Mouse (Mus musculus) forebrain, embryonic 16.5 days (tissue): ENCODE data around the gene Caln1. TPM values are rescaled to one million over a fixed set of nuclear protein-coding genes. Genes with fewer than 3 reads are reported as not detected.
"Not testable (repeated sequence)": the region's sequence is repeated elsewhere in the genome, so short reads cannot be mapped to it uniquely, and the experiment has no call there.

ENCODE experiments used
- ATAC-seq: fragments of 200-750 bp; cut with Nextera tagmentation; 2 replicates; pipeline ENCODE4 v1.8.0; 2017; ENCODE audit warnings: mild to moderate bottlenecking, moderate library complexity
- H3K27ac ChIP-seq: fragments of 300-500 bp; sonication (generic); 2 replicates; pipeline ENCODE4 v1.5.1; 2014; ENCODE audit warnings: low read length, control low read depth
- H3K27me3 ChIP-seq: fragments of 300-500 bp; sonication (generic); replicated peaks from 2 replicates; pipeline ENCODE4 v1.6.1; 2014; ENCODE audit warnings: low read length; ENCODE audit not compliant: control insufficient read depth, insufficient read depth
- H3K36me3 ChIP-seq: fragments of 300-500 bp; sonication (generic); 2 replicates; pipeline ENCODE4 v1.6.1; 2014; ENCODE audit not compliant: control insufficient read depth, insufficient read depth
- H3K4me1 ChIP-seq: fragments of 300-500 bp; sonication (generic); replicated peaks from 2 replicates; pipeline ENCODE4 v1.6.1; 2014; ENCODE audit warnings: low read length; ENCODE audit not compliant: control insufficient read depth, insufficient read depth
- H3K4me2 ChIP-seq: fragments of 300-500 bp; sonication (generic); 2 replicates; pipeline ENCODE4 v1.6.1; 2014; ENCODE audit warnings: mild to moderate bottlenecking, low read length, control low read depth
- H3K4me3 ChIP-seq: fragments of 300-500 bp; sonication (generic); replicated peaks from 2 replicates; pipeline ENCODE4 v1.5.1; 2014; ENCODE audit warnings: mild to moderate bottlenecking, low read length, control low read depth
- H3K9ac ChIP-seq: fragments of 300-500 bp; sonication (generic); replicated peaks from 2 replicates; pipeline ENCODE4 v1.6.1; 2014; ENCODE audit warnings: low read depth, low read length, control low read depth
- H3K9me3 ChIP-seq: fragments of 300-500 bp; sonication (generic); 2 replicates; pipeline ENCODE4 v1.6.1; 2016; ENCODE audit warnings: low read length; ENCODE audit not compliant: control insufficient read depth
- WGBS: fragments of 180-500 bp; shearing (Covaris S2); extraction: QIAGEN DNeasy Blood & Tissue Kit; methylation state at CpG from one replicate; pipeline ENCODE4 v1.1.7; 2014; 5-methylcytosine and 5-hydroxymethylcytosine counted together
- polyA plus RNA-seq: library from polyadenylated mRNA; unstranded; fragments of >200 nt; fragmentation: Nextera tagmentation; extraction: Ambion mirVana; gene quantifications from 2 replicates; pipeline ENCODE4 v1.2.1, GENCODE M21; 2015

The Caln1 gene
- polyA plus RNA-seq, 1 experiment from 2014 or later, result 24.4 TPM

DNA sequence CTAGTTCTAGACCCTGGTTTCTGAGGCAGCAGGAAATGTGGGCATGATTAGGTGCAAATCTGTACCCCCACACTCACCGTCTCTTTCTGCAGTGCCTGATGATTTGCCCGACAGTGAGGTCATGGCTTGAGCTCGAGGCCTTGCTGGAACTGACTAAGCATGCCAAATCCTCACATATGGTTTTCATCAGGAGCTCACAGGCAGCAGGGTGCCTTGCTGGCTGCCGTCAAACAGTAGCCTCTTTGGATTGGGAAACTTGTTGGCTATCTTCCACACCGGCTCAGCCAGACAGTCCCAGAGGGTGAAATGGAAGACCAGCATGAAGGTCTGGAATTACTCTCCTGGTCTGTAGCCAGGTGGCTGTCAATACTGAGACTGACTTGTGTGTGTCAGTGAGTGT, 254.0 kb downstream of the Caln1 start:
- H3K27me3 ChIP-seq, result no peaks in the 10 kb centered on the region
- H3K4me1 ChIP-seq, result peaks cover 19% of the 10 kb centered on the region
- ATAC-seq, result peak; percentile 91
- 31% methylated on average over 5 of the region's 5 CpGs for WGBS
- H3K36me3 ChIP-seq, result no peaks in the 10 kb centered on the region
- no peak overlapping the region for H3K9ac ChIP-seq
- peak overlapping the region; percentile 52; the same call in 1 of the 2 replicates for H3K27ac ChIP-seq
- no peak overlapping the region for H3K4me3 ChIP-seq
- H3K4me2 ChIP-seq, result no peak overlapping the region
- peaks cover 2% of the 10 kb centered on the region; the same call in 1 of the 2 replicates for H3K9me3 ChIP-seq

DNA sequence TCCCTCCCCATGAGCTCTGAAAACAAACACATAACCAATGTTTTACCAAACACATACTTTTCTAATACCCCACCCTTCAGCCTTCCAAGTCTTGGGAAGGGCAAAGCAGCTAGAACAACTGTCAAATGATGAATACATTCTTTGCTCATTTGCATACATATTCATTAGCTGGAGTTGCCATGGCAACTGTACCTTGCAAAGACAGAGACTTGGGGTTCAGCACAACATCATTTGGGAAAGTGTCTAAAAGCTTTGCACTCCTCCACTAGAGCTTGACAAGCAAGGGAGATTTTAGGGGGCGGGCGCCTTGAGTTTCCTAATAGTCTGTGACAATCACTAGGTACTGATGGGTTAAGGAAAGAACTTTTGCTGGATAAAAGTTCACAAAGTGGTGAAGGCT, 258.5 kb downstream of the Caln1 start:
- H3K36me3 ChIP-seq, result no peaks in the 10 kb centered on the region
- WGBS, result 86% methylated on average over 2 of the region's 2 CpGs
- H3K9me3 ChIP-seq, result no peaks in the 10 kb centered on the region
- H3K9ac ChIP-seq, result no peak overlapping the region
- H3K4me3 ChIP-seq, result no peak overlapping the region
- ATAC-seq, result peak; percentile 54
- H3K27ac ChIP-seq, result no peak overlapping the region
- no peaks in the 10 kb centered on the region for H3K27me3 ChIP-seq
- H3K4me2 ChIP-seq, result no peak overlapping the region
- peaks cover 13% of the 10 kb centered on the region for H3K4me1 ChIP-seq

DNA sequence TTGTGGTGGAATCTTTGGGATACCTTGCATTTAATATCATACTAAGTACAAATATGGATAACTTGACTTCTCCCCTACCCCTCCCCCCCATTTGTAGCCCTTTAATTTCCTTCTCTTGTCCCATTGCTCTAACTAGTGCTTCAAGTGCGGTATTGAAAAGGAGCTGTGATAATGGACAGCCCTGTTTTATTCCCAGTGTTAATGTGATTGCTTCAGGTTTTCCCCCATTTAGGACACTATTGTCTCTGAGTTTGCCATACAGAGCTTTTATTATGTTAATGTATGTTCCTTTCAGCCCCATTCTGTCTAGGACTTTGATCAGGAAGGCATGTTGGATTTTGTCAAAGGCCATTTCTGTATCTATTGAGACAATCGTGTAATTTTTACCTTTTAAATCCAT, 266.1 kb downstream of the Caln1 start:
- no peaks in the 10 kb centered on the region for H3K4me1 ChIP-seq
- H3K4me2 ChIP-seq, result no peak overlapping the region
- WGBS, result 6% methylated on average over 2 of the region's 2 CpGs
- no peak overlapping the region for H3K27ac ChIP-seq
- no peaks in the 10 kb centered on the region for H3K36me3 ChIP-seq
- no peak for ATAC-seq
- H3K9ac ChIP-seq, result no peak overlapping the region
- no peaks in the 10 kb centered on the region for H3K27me3 ChIP-seq
- no peak overlapping the region for H3K4me3 ChIP-seq
- H3K9me3 ChIP-seq, result no peaks in the 10 kb centered on the region

DNA sequence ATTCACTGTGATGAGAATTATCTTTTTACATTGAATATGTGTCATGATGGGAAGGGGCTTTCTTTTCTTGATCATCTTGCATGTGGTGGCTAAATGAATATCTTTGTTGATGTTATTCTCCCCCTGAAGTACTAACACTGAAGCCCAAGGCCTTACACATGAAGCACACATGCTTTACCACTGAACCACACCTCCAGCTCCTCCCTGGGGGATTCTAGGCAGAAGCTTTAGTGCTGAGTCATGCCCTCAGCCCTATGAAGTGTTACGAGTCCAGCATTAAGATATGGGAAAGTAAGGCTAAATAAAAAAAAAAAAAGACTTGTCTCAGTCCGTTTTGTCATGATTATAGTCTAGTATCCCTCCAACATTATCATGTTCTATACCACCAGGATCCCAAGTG, 272.6 kb downstream of the Caln1 start:
- H3K4me1 ChIP-seq, result no peaks in the 10 kb centered on the region
- WGBS, result 84% methylated on average over 2 of the region's 2 CpGs

DNA sequence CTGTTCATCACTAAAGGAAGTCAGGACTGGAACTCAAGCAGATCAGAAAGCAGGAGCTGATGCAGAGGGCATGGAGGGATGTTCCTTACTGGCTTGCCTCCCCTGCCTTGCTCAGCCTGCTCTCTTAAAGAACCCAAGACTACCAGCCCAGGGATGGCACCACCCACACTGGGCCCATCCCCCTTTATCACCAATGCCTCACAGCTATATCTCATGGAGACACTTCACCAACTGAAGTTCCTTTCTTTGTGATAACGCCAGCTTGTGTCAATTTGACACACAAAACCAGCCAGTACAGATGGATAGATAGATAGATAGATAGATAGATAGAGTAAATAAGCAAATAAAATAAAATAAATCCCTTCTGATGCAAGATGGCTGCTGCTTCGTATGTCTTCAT, 276.9 kb downstream of the Caln1 start:
- H3K9me3 ChIP-seq, ATAC-seq, H3K4me2 ChIP-seq, H3K9ac ChIP-seq, H3K36me3 ChIP-seq, H3K27ac ChIP-seq, H3K4me1 ChIP-seq, H3K27me3 ChIP-seq, H3K4me3 ChIP-seq: not testable (repeated sequence)
- WGBS, result 81% methylated on average over 2 of the region's 2 CpGs

More for the DNA sequence above, 272.6 kb downstream of the Caln1 start:
- Histone ChIP-seq H3K27ac (no peak overlapping the region), H3K9ac (no peak overlapping the region), H3K4me2 (no peak overlapping the region), H3K27me3 (no peaks in the 10 kb centered on the region), H3K9me3 (no peaks in the 10 kb centered on the region), H3K36me3 (no peaks in the 10 kb centered on the region), H3K4me3 (no peak overlapping the region)
- ATAC-seq, result no peak

DNA sequence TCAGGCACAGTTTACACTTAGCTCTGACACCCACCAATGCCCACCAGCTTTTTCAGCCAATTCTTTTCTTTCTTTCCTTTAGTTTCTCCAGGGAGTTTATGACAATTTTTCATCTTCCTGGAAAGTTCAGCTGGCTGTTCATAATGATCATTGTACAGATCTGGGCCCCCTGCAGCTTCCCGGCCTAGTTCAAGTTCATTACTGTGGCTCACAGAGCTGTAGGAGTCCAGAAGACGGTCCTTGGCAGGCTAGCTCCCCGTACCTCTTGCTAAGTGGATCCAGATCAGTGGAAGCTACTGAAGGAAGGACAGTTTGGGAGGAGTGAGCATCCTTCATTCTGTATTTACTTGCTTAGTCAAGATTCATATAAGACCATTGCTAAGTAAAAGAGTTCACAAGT, 288.9 kb downstream of the Caln1 start:
- Histone ChIP-seq H3K4me1 (no peaks in the 10 kb centered on the region), H3K36me3 (no peaks in the 10 kb centered on the region), H3K27ac (no peak overlapping the region), H3K27me3 (no peaks in the 10 kb centered on the region), H3K4me3 (no peak overlapping the region), H3K9ac (no peak overlapping the region), H3K4me2 (no peak overlapping the region), H3K9me3 (no peaks in the 10 kb centered on the region)
- WGBS, result 72% methylated on average over 3 of the region's 3 CpGs
- no peak for ATAC-seq

DNA sequence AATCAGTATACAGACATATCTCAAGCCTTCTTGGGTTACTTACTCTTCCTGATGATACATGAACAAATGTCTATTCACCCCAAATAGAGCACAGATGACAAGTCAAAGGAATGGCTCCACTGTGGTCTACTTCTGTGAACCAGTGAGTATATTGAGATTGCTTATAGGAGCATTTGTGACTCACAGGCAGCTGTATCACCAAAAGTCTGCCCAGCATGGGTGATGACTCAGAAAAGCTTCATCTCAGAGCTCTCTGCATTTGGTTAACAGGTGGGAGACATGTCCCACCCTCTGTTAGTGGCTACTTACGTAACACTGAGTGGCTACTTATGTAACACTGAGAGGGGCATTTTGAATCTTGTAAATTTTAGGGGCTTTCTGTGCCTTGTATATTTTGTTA, 296.8 kb downstream of the Caln1 start:
- WGBS, result 96% methylated on average over 1 of the region's 1 CpGs
- Histone ChIP-seq H3K36me3 (no peaks in the 10 kb centered on the region), H3K4me1 (no peaks in the 10 kb centered on the region), H3K9me3 (no peaks in the 10 kb centered on the region), H3K4me2 (no peak overlapping the region), H3K4me3 (no peak overlapping the region), H3K27ac (no peak overlapping the region), H3K27me3 (no peaks in the 10 kb centered on the region), H3K9ac (no peak overlapping the region)
- ATAC-seq, result no peak

DNA sequence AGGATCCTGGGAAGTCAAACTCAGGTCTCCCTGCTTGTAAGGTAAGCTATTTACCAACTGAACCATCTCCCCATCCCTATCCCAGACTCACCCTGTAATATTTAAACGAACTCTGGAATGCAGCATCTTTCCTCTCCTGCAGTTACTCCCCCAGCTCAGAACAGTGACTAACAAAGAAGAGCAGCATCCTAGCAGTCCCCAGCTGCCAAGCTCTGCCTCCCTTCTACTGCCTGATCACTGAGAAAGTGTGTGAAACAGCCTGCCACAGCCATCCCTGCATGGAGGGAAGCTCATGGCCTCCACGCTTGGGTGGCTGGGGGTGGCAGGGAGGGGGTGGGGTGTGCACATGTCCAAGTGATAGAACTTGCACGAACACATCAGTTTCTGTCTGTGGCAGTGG, 303.3 kb downstream of the Caln1 start:
- Histone ChIP-seq H3K4me2 (no peak overlapping the region), H3K9me3 (no peaks in the 10 kb centered on the region), H3K4me3 (no peak overlapping the region), H3K4me1 (no peaks in the 10 kb centered on the region), H3K9ac (no peak overlapping the region), H3K36me3 (no peaks in the 10 kb centered on the region), H3K27me3 (no peaks in the 10 kb centered on the region), H3K27ac (no peak overlapping the region)
- ATAC-seq, result no peak
- 49% methylated on average over 3 of the region's 3 CpGs for WGBS

DNA sequence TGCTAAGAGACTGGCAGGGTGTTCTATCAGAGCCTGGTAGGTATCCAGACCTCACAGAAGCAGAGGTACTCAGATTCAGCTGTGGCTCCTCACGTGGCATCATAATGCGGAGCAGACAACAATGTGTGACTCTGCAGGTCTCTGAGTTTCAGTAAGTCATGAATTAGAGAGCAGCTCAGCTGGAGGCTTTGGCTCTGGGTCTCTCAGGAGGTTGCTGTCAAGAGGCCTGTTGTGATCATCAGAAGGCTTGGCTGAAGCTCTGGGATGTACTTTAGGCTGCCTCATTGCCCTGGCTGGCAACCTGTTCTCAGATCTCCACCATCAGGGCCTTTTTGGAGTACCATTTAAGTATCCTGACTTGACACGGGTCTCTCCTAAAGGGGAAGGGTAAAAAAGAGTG, 303.8 kb downstream of the Caln1 start:
- H3K9me3 ChIP-seq, result no peaks in the 10 kb centered on the region
- no peak overlapping the region for H3K4me2 ChIP-seq
- H3K36me3 ChIP-seq, result no peaks in the 10 kb centered on the region
- ATAC-seq, result no peak
- no peak overlapping the region for H3K27ac ChIP-seq
- H3K27me3 ChIP-seq, result no peaks in the 10 kb centered on the region
- 73% methylated on average over 3 of the region's 3 CpGs for WGBS
- H3K4me1 ChIP-seq, result no peaks in the 10 kb centered on the region
- H3K4me3 ChIP-seq, result no peak overlapping the region
- H3K9ac ChIP-seq, result no peak overlapping the region

DNA sequence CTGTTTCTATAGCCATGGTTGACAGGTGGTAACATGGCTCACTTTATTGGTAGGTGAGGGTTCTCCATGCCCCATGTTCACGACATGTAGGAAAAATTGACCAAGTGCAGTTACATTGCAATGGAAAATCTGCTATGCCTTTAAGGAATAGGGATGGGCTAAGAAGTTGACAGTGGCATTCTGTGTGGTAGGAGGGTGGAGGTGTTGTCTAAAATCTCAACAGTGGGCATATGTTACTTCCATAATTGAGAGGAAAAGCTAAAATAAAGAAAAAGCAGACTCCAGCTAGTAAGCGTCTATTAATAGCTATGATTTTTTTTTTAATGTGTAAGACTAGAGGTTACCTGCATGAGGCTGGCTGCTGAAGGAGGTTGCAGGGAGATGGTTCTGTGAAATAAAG, 308.6 kb downstream of the Caln1 start:
- H3K36me3 ChIP-seq, result no peaks in the 10 kb centered on the region
- no peak overlapping the region for H3K4me3 ChIP-seq
- no peak overlapping the region for H3K4me2 ChIP-seq
- no peak for ATAC-seq
- H3K27ac ChIP-seq, result no peak overlapping the region
- no peaks in the 10 kb centered on the region for H3K27me3 ChIP-seq
- no peaks in the 10 kb centered on the region for H3K9me3 ChIP-seq
- no peak overlapping the region for H3K9ac ChIP-seq
- 81% methylated on average over 2 of the region's 2 CpGs for WGBS
- 0 out of 2 replicates have a peak, but pooled peaks cover 4% of the 10 kb centered on the region for H3K4me1 ChIP-seq
